Mouse (Mus musculus): Measurements from ENCODE around the gene Arrdc5.

Arrdc5 gene

GRCm38 (mm10) chr17:56300186-56300585, at the start of gene Arrdc5:
Gene Arrdc5 (minus strand): TSS chr17:56300286.
- DNase-seq = no peak

GRCm38 (mm10) chr17:56348586-56348985, 48.5 kb upstream of the Arrdc5 start:
- DNase-seq = no peak

DNA sequence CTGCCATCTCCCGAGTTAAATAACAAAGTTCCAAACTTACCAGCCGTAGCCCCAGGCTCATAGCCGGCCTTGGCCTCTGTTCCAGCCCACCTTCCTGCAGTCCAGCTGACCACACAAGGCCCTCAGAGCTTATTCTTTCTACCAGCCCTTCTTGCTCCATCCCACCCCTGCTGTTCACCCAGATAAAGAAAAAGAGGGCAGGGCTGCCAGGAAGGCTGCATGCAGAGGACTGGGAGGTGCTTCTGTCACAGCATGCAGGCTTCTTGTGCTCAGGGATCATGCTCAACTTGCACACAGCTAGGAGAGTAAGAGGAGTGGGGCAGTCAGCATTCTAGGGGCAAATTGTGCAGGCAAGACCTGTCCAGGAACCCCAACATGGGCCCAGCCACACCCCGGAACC, 48.0 kb upstream of the Arrdc5 start:
- no peak for DNase-seq

DNA sequence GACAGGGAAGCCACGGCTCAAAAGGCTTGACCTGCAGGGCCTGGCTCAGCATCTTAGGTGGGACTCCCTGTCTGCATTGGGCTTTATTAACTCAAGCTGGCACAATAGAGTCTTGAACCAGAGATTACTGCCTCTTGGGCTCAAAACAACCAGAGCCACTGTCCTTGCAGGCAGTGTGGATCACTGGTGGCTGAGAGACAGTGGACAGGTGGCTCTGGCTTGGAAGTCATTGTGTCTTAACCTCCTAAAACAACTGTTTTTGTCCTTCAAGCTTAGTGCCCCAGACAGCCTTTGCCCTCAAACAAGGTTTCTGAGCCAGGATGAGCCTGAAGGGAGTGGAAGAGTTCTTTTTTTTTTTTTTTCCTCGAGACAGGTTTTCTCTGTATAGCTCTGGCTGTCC, 45.3 kb upstream of the Arrdc5 start:
- DNase-seq = no peak

DNA sequence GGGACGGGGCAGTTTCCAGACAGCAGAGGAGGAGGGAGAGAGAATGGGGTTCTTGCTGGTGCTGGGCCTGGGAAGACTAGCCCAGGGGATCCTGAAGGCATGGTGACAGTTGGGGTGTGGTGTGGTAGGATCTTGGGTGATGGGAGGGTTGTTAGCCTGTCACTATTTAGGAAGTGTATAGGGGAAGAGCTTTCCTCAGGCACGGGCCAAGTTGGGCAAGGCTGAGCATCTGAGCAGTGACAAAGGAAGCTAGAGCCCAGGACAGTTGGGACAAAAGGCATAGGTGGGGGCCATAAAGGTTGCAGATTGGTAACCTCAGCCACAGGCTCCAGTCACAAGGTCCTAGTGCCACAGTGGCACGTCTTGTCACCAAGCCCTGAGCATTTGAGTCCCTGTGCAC, 43.4 kb upstream of the Arrdc5 start:
- DNase-seq = no peak

GRCm38 (mm10) chr17:56340717-56341116, 40.6 kb upstream of the Arrdc5 start:
- no peak for DNase-seq

- peak; percentile 34 for DNase-seq
Observed at GRCm38 (mm10) chr17:56338909-56339308, 38.8 kb upstream of the Arrdc5 start.

GRCm38 (mm10) chr17:56337791-56338190, 37.7 kb upstream of the Arrdc5 start:
- DNase-seq = no peak

GRCm38 (mm10) chr17:56337190-56337589, 37.1 kb upstream of the Arrdc5 start:
- DNase-seq = peak; percentile 32

GRCm38 (mm10) chr17:56332987-56333386, 32.9 kb upstream of the Arrdc5 start:
- no peak for DNase-seq

DNA sequence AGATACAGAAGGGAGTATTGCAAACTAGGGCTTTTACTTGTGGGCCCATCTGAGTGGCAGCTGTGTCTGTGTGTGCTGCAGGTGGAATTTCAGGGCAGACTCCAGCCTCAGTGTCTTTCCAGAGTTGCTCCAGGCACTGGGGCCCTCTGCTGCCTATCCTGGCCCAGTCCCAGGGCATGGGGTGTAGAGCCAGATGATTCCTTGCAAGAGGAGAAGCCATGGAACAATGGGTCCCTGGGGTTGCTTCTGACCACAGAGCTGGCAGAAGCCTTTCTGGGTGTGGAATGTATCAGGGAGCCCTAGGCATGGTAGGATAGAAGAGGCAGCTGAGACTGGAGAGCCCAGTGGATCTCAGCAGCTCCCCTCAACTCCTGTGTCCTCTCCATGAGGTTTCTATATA, 31.2 kb upstream of the Arrdc5 start:
- DNase-seq = no peak

DNA sequence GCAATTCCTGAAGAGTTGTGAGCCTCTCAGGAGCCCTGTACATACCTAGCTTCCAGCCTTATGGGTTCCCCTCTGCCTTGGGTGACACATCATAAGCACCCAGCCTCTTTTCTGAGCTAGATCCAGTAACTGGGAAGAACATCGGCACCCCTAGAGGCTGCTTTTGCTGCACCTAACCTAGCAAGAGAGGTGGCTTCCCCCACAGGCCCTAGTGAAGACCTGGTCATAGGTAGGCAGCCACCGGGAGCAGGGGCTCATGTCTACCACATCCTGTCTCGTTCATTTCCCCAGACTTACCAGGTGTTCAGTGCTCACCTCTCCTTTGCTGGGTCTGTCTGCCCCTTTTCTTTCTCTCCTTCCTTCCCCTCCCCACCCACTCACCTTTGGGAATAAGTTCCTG, 30.3 kb upstream of the Arrdc5 start:
- DNase-seq = no peak

DNA sequence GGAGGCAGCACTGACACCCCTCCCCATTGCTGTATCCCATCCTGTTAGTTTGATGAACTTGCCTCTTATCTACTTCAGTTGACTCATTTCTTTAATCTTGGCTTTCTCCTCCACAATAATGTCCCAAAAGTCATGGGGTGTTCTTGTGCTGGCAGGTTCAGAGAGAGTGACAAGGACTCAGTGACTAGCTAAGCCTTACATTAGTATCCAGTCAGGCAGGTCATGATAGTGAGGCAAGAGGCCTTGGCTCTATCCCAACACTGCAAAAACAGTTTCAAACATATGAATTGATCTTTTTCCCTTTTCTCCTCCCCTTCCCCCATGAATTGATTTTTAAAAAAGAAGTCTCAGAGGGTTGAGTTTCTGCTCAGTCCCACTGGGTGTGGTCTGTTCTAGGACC, 29.2 kb upstream of the Arrdc5 start:
- DNase-seq = no peak

DNA sequence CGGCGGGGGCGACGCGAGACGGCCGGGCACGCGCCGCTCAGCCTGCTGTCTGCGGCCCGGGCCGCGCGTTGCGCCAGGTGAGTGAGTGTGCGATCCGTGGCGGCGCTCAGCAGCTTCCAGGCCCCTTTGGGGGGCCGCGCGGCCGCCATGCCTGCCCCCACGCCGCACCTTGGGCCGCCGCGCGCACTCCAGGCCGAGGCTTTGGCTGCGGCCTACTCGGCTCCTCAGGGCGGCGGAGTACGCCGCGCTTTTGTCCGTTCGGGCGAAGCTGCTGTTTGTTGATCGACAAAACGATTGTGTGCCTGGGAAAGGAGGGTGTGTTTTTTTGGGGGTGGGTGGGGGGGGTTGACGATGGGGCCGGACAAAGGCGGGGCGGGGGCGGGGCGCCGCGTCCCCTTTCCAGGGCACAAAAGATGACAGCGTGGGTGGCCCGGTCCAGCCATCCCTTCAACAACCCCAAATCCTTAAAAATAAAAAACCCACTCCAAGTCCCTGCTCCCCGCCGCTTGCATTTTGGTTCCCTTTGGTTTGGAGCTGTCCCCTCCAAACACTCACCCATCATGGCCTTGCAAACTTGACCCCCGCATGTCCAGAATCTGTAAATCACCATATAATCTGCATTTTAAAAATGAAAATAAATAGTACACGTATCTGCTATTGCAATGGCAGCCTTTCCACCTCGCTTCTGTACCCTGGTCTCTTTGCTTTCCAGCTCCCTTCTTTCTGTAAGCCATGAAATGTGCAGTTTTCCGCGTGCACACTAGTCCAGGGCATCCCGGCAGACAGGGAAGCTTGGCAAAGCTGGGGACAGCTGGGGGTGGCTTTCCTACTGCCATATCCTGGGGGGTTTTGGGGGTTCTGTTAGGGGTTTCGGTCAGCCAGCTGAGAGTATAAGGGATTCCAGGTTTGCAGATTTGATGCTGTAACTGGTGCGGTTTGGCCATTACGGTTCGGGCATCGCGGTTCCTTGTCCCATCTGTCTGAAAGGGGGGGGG, 26.4 kb upstream of the Arrdc5 start:
- DNase-seq = no peak

DNA sequence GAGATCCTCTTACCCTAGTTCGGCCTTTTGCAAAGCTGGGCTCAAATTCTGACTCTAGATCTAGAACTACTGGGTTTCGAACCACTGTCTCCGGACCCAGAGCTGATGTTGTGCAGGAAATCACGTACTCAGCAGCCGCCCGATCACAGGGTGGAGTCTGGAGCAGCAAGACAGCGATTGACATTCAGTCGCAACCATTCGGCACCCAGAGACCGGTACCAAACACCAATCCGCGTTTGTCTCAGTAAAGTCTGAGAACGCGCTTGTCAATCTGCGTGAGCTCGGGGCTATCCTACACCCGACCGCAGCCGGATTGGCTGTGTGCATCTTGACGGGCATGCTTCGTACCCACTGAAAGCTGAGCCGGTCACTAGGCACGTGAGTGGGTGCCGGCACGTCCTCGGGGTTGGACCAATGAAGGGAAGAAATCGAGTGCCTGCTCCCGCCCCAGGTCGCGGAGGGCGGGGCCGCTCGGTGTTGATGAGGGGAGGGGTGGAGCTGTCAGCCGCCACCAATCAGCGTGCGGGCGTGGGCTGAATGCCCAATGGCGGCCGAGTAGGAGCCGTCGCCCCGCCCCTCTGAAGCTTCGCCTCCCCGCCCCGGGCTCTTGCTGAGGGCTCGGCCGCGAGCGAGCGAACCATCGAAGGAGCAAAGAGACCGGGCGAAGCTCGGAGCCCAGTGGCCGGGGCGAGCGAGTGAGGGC, 25.5 kb upstream of the Arrdc5 start, which contains the start of gene Kdm4b:
Gene Kdm4b (plus strand): TSS at position 613 of the 703 bp plus-strand sequence.
- peak; percentile 98 for DNase-seq

- DNase-seq = no peak
Observed at GRCm38 (mm10) chr17:56324419-56324818, 24.3 kb upstream of the Arrdc5 start.

DNA sequence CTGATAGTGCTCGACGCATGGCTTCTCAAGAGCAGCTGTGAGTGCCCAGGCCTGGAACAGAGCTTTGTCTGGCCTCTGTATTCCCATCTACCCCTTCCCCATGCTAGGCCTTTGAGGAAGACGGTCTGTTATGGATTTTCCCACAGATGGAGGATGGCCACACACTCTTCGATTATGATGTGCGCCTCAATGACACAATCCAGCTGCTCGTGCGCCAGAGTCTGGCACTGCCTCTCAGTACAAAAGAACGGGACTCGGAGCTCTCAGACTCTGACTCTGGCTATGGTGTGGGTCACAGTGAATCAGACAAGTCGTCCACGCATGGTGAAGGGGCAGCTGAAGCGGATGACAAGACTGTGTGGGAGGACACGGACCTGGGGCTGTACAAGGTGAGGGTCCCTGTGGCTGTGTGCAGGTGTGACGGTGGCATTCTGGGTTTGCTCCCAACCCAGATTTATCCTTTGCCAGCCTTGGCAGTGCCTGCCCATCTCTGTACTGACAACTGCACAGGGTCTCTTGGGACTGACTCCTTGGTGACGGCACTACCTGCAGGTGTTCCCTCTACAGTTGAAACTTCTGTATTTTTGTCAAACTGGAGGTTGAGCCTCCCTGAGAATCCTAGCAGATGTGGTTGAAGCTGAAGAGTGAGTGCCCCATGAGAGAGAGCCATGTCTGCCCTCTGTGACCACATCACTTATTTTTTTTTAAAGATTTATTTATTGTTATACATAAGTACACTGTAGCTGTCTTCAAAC, 9.3 kb upstream of the Arrdc5 start:
- no peak for DNase-seq

- no peak for DNase-seq
Observed at GRCm38 (mm10) chr17:56308088-56308487, 8.0 kb upstream of the Arrdc5 start.

DNA sequence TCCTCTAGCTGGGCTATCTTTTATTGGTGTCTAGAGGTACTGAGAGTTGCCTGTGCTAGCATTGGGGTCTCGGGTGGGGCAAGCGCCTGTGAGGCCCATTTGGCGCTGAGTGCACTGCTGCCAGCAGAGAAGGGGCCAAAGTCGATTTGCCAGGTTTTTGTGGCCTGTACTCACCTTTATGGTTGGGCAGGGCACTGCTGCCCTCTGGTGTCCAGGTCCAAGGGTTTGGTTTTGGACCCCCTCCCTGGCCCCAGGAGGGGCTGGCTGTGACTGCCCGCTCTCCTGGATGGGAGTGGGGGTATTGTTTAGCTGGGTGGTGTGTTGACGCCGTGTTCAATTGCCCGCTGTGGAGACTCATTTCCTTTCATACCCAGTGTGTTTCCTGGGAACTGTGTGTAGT, 5.7 kb upstream of the Arrdc5 start:
- no peak for DNase-seq

DNA sequence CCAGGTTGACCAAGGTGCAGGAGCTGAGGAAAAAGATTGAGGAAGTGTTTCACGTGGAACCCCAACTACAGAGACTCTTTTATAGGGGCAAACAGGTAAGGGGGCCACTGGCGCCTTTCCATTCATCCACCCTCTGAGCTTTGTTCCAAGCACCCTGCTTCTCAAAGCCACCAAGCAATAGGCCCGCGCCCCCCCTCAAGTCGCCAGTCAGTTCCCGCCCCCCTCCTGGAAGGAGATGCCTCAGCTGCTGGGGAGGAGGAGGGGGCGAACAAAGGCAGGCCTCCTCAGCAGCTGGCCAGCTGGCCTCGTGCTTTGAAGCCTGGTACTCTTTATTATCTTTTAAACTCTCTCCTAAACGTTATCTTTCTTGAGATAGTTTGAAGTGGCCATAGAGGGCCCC, 5.1 kb upstream of the Arrdc5 start:
- no peak for DNase-seq

DNA sequence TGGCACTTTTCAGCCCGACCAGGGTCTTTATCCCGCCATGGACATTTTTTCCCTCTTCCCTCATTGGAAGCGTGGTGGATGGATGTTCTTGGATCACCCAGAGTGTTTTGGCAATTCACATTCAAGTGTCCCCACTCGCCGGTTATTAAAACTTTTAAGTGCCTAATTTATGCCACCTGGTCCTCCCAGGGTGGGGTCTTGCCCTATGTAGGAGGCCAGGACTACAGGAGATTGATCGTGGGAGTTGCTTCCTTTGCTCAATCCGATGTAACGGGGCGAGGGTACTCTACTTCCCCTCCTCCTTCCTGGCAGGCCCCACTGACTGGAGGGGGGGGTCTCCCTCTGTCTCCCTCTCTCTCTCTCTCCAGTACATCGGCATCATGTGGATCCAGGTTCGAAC, 4.6 kb upstream of the Arrdc5 start:
- no peak for DNase-seq

DNA sequence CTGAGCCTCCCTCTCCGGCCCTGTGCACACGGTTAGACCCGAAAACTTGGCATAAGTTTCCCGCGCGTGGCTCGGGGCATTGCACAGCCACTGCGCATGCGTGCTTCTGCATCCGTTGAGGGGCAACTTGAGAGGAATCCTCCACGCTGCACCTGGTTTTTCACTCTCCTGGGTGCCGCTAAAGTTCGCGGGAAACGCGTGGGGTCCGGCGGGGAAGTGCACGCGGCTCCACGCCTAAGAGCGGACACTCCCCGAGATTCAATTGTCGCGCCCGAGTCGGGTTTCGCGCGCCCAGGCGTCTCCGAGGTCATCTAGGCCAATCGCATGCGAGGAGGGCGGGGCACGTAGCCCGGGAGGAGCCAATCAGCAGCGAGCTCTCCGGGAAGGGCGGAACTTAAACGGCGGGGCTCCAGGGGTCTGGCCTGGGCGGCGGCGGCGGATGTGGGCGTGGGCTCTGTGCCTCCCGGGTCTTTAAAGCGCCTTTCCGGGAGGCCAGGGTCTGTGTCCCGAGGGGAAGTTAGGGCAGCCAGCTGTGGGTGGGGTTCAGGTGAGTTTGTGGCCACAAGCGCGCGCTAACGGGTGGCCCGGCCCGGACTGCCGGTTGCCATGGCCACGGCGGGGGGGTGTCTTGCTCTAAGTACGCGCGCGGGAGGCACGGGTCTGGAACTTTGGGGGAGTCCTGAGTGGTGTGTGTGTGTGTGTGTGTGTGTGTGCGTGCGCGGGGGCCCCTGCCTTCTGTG, 3.9 kb upstream of the Arrdc5 start:
- peak; percentile 93 for DNase-seq
